Mouse (Mus musculus) heart, embryonic 16.5 days (tissue): ENCODE data around the gene Zrsr2. TPM values are rescaled to one million over a fixed set of nuclear protein-coding genes. Genes with fewer than 3 reads are reported as not detected.

Experiments used
- ATAC-seq: fragments of 200-750 bp; cut with Nextera tagmentation; replicated peaks from 2 replicates; pipeline ENCODE4 v1.8.0; 2017; ENCODE audit warnings: moderate number of reproducible peaks; ENCODE audit not compliant: insufficient read depth, low FRiP score; ENCODE audit errors: extremely low read depth
- H3K27ac ChIP-seq: fragments of 300-500 bp; sonication (generic); 2 replicates; pipeline ENCODE4 v1.5.1; 2014; ENCODE audit warnings: mild to moderate bottlenecking, low read length, control low read depth, moderate library complexity
- H3K27me3 ChIP-seq: fragments of 300-500 bp; sonication (generic); 2 replicates; pipeline ENCODE4 v1.6.1; 2014; ENCODE audit warnings: low read length, mixed read lengths; ENCODE audit not compliant: control insufficient read depth, insufficient read depth
- H3K36me3 ChIP-seq: fragments of 300-500 bp; sonication (generic); 2 replicates; pipeline ENCODE4 v1.6.1; 2014; ENCODE audit not compliant: control insufficient read depth, insufficient read depth
- H3K4me1 ChIP-seq: fragments of 300-500 bp; sonication (generic); 2 replicates; pipeline ENCODE4 v1.6.1; 2014; ENCODE audit warnings: low read length, mixed read lengths; ENCODE audit not compliant: control insufficient read depth, insufficient read depth
- H3K4me2 ChIP-seq: fragments of 300-500 bp; sonication (generic); 2 replicates; pipeline ENCODE4 v1.6.1; 2014; ENCODE audit warnings: low read depth, mild to moderate bottlenecking, control low read depth, low read length
- H3K4me3 ChIP-seq: fragments of 300-500 bp; sonication (generic); 2 replicates; pipeline ENCODE4 v1.5.1; 2014; ENCODE audit warnings: mild to moderate bottlenecking, control low read depth, low read length
- H3K9ac ChIP-seq: fragments of 300-500 bp; sonication (generic); 2 replicates; pipeline ENCODE4 v1.6.1; 2014; ENCODE audit warnings: low read length, control low read depth
- H3K9me3 ChIP-seq: fragments of 300-500 bp; sonication (generic); replicated peaks from 2 replicates; pipeline ENCODE4 v1.6.1; 2016; ENCODE audit warnings: low read length; ENCODE audit not compliant: control insufficient read depth
- WGBS: fragments of 180-500 bp; shearing (Covaris S2); extraction: QIAGEN DNeasy Blood & Tissue Kit; methylation state at CpG from one replicate; pipeline ENCODE4 v1.1.7; 2014; 5-methylcytosine and 5-hydroxymethylcytosine counted together
- polyA plus RNA-seq: library from polyadenylated mRNA; unstranded; fragments of >200 nt; fragmentation: Nextera tagmentation; extraction: Ambion mirVana; gene quantifications from 2 replicates; pipeline ENCODE4 v1.2.1, GENCODE M21; 2015

Zrsr2 gene
- 27.2 and 27.5 TPM in 2 replicates for polyA plus RNA-seq

GRCm38 (mm10) chrX:163958467-163958875 is at the start of gene Zrsr2:
TSS of gene Zrsr2 (minus strand) at chrX:163958661.
- 4% methylated on average over 24 of the region's 29 CpGs for WGBS
- Histone ChIP-seq H3K4me1 (peaks cover 3% of the 10 kb centered on the region; the same call in 1 of the 2 replicates), H3K4me2 (peak within 1 kb of the TSS; percentile 65), H3K4me3 (peak within 1 kb of the TSS; percentile 74), H3K9me3 (no peaks in the 10 kb centered on the region), H3K27me3 (no peaks in the 10 kb centered on the region), H3K36me3 (peaks cover 5% of the 10 kb centered on the region), H3K27ac (peak within 1 kb of the TSS; percentile 97), H3K9ac (peak within 1 kb of the TSS; percentile 78)
- peak; percentile 98 for ATAC-seq

- Histone ChIP-seq H3K27me3 (no peaks in the 10 kb centered on the region), H3K9me3 (no peaks in the 10 kb centered on the region), H3K36me3 (no peaks in the 10 kb centered on the region), H3K27ac (no peak overlapping the region), H3K4me3 (no peak overlapping the region), H3K9ac (no peak overlapping the region), H3K4me1 (no peaks in the 10 kb centered on the region), H3K4me2 (no peak overlapping the region)
- ATAC-seq, result no peak
- WGBS, result 15% methylated on average over 2 of the region's 2 CpGs
Measured at GRCm38 (mm10) chrX:164004809-164005208, 46.3 kb upstream of the Zrsr2 start.

DNA sequence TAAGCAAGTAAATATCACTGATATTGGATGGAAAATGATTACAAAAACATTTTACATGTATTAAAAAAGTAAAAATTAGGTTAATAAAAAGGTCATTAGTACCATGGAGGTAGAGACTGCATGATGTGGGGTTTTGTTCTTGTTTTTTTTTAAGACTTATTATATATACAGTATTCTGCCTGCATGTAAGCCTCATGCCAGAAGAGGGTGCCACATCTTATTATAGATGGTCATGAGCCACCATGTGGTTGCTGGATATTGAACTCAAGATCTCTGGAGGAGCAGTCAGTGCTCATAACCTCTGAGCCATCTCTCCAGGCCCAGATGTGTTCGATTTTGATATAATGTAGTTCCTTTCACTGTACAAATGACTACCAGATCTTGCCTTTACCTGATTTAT is 41.4 kb upstream of the Zrsr2 start:
- H3K27ac ChIP-seq, result no peak overlapping the region
- WGBS, result 62% methylated on average over 1 of the region's 1 CpGs
- no peaks in the 10 kb centered on the region for H3K4me1 ChIP-seq
- no peaks in the 10 kb centered on the region for H3K9me3 ChIP-seq
- no peak overlapping the region for H3K9ac ChIP-seq
- no peak overlapping the region for H3K4me3 ChIP-seq
- H3K27me3 ChIP-seq, result no peaks in the 10 kb centered on the region
- no peak overlapping the region for H3K4me2 ChIP-seq
- ATAC-seq, result no peak
- no peaks in the 10 kb centered on the region for H3K36me3 ChIP-seq

- Histone ChIP-seq H3K4me2 (no peak overlapping the region), H3K9me3 (no peaks in the 10 kb centered on the region), H3K4me1 (no peaks in the 10 kb centered on the region), H3K27me3 (no peaks in the 10 kb centered on the region), H3K4me3 (no peak overlapping the region), H3K36me3 (no peaks in the 10 kb centered on the region), H3K27ac (no peak overlapping the region), H3K9ac (no peak overlapping the region)
- no peak for ATAC-seq
- WGBS, result 83% methylated on average over 3 of the region's 3 CpGs
Measured at GRCm38 (mm10) chrX:163996754-163997153, 38.3 kb upstream of the Zrsr2 start.

- Histone ChIP-seq H3K4me3 (no peak overlapping the region), H3K9me3 (no peaks in the 10 kb centered on the region), H3K27ac (no peak overlapping the region), H3K4me1 (no peaks in the 10 kb centered on the region), H3K36me3 (no peaks in the 10 kb centered on the region), H3K27me3 (no peaks in the 10 kb centered on the region), H3K4me2 (no peak overlapping the region), H3K9ac (no peak overlapping the region)
- ATAC-seq, result no peak
- 65% methylated on average over 3 of the region's 3 CpGs for WGBS
Measured at GRCm38 (mm10) chrX:163987718-163988374, 29.4 kb upstream of the Zrsr2 start.

DNA sequence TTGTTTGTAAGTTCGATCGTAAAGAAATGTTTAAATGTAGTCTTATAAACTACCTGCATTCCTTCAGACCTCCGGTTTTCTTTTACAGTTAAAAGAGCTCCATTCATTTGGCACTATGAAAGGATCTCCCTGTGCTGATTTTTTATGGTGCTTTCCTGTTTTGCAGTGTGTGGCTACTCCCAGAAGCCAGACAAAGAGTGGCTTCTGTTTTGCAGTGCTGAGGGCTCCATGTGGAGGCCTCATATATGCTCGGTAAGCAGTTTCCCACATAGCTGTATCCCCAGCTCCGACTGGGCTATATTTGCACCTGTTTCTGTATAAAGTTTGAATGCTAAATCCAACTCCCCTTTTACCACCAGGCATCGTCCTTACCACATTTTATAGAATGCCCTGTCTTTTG is 23.7 kb upstream of the Zrsr2 start:
- ATAC-seq, result no peak
- WGBS, result 85% methylated on average over 6 of the region's 6 CpGs
- no peaks in the 10 kb centered on the region for H3K36me3 ChIP-seq
- H3K27ac ChIP-seq, result no peak overlapping the region
- H3K4me3 ChIP-seq, result no peak overlapping the region
- no peaks in the 10 kb centered on the region for H3K27me3 ChIP-seq
- H3K4me1 ChIP-seq, result no peaks in the 10 kb centered on the region
- H3K4me2 ChIP-seq, result no peak overlapping the region
- H3K9ac ChIP-seq, result no peak overlapping the region
- H3K9me3 ChIP-seq, result no peaks in the 10 kb centered on the region

DNA sequence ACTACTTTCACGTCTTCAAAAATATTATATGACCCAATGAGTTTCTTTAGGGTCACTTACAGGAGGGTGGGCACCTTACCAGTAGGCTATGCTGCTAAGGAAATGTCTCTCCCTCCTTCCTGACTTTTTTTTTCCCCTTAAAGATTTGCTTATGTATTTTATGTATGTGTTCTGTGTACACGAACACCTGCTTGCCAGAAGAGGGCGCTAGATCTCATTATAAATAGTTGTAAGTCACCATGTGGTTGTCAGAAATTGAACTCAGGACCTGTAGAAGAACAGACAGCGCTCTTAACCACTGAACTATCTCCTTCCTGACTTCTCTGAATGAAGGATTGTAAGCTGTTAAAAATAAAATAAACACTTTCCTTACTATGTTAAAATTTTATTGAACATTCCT is 23.0 kb upstream of the Zrsr2 start:
- H3K4me3 ChIP-seq, result no peak overlapping the region
- no peaks in the 10 kb centered on the region for H3K4me1 ChIP-seq
- no peaks in the 10 kb centered on the region for H3K9me3 ChIP-seq
- no peak overlapping the region for H3K4me2 ChIP-seq
- H3K9ac ChIP-seq, result no peak overlapping the region
- 41% methylated on average over 4 of the region's 4 CpGs for WGBS
- ATAC-seq, result no peak
- H3K27me3 ChIP-seq, result no peaks in the 10 kb centered on the region
- no peak overlapping the region for H3K27ac ChIP-seq
- no peaks in the 10 kb centered on the region for H3K36me3 ChIP-seq

DNA sequence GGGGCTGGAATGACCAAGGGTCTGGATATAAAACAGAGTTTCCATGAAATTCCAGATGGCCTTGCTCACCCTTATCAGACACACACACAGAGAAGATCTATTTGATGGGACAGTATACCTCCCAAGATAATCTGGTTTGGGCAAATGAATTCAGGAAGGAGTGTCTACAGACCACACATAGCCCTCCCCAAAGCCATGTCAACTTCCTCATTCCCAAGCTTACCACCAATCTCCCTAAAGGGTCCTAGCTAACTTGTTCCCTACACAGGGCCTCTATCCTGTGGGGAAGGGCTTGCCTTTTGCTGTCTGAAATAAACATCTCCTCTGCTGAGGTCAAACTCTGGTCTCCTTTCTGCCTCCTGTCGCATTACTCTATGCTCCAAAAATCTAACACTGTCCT is 22.6 kb upstream of the Zrsr2 start:
- no peak overlapping the region for H3K4me2 ChIP-seq
- no peaks in the 10 kb centered on the region for H3K9me3 ChIP-seq
- H3K4me3 ChIP-seq, result no peak overlapping the region
- H3K27ac ChIP-seq, result no peak overlapping the region
- H3K4me1 ChIP-seq, result no peaks in the 10 kb centered on the region
- ATAC-seq, result no peak
- 95% methylated on average over 1 of the region's 1 CpGs for WGBS
- no peaks in the 10 kb centered on the region for H3K27me3 ChIP-seq
- no peaks in the 10 kb centered on the region for H3K36me3 ChIP-seq
- no peak overlapping the region for H3K9ac ChIP-seq

DNA sequence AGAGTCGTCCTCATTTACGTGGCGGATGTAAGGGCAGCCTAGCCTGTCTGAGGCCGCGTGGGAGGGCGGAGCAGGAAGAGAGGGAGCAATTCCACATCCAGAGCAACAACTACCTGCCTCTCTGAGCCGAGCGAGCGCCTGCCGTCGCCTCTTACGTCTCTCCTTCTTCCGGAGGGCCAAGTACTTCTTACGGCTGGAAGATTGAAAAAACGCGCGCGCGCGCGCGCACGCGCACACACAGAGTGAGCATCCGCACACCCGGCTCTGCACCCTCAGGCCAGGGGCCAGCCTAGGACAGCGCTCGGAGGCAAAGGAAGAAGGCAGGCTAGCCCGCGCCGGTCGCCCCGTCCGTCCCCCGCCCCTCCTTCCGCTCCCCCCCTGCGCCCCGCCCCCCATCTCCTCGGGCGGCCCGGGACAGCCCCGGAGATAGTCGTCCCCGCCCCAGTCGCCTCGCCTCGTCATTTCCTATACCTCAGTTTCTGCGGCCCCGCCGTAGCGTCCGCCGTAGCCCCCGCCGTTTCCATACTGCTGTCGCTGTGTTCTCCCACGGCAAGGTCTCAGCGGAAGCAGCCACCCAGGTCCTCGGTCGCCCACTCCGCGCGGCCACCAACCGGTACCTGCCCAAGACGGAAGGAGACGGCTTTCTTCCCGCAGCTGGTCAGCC is 526 bp downstream of the Zrsr2 start:
- Histone ChIP-seq H3K9ac (peak overlapping the region; percentile 78), H3K4me3 (peak overlapping the region; percentile 74), H3K36me3 (peaks cover 5% of the 10 kb centered on the region), H3K9me3 (no peaks in the 10 kb centered on the region), H3K4me2 (peak overlapping the region; percentile 65), H3K4me1 (peaks cover 3% of the 10 kb centered on the region; the same call in 1 of the 2 replicates), H3K27me3 (no peaks in the 10 kb centered on the region), H3K27ac (peak overlapping the region; percentile 97)
- ATAC-seq, result peak; percentile 90
- WGBS, result 9% methylated on average over 51 of the region's 67 CpGs
